Mouse (Mus musculus): ENCODE data around the gene Dnajb3.

GRCm38 (mm10) chr1:88243861-88244260 is 38.3 kb upstream of the Dnajb3 start:
- no peak for TF ChIP-seq CTCF (IDR thresholded peaks at IDR 0.05; ENCODE audit: insufficient read depth, low read length)
- no peak for TF ChIP-seq POLR2A (IDR thresholded peaks at IDR 0.05; ENCODE audit: borderline replicate concordance, extremely low read depth, low read depth, low read length)

Data from lung, adult 2 months (tissue).